Mouse (Mus musculus) duodenum, adult 2 months (tissue): ENCODE measurements around the gene Slain1. TPM values are rescaled to one million over a fixed set of nuclear protein-coding genes. Genes with fewer than 3 reads are reported as not detected.

Experiments used
- polyA plus RNA-seq: library from polyadenylated mRNA; depleted of rRNA; stranded (reverse); fragments of >200 nt; gene quantifications from 2 replicates; pipeline ENCODE4 v1.2.3, GENCODE M21; 2012; ENCODE audit warnings: low replicate concordance; rRNA removed

Slain1 gene
- polyA plus RNA-seq = 3.9 and 4.7 TPM in 2 replicates

GRCm38 (mm10) chr14:103649896-103650334, at the start of gene Slain1:
Slain1 (plus strand) TSS chr14:103650228.

Other genes starting within 250 kb of the Slain1 start
- gene Scel, start 136.9 kb upstream of the Slain1 start, polyA plus RNA-seq = not detected in 2 replicates
- 1.5 and 2.5 TPM in 2 replicates for gene Ednrb, start 194.2 kb downstream of the Slain1 start, polyA plus RNA-seq